Mouse (Mus musculus) megakaryocyte, embryonic 14.5 days (primary cell): ENCODE results near the gene Lfng.

ENCODE experiments used
- FLI1 ChIP-seq: IDR thresholded peaks from 2 replicates; pipeline ENCODE4 v1.6.1; 2012; ENCODE audit warnings: low read length, inconsistent platforms, mixed read lengths
- GATA1 ChIP-seq: IDR thresholded peaks from 3 replicates; pipeline ENCODE4 v1.6.1; 2012; ENCODE audit warnings: mixed read lengths, low read length, inconsistent platforms, borderline replicate concordance

DNA sequence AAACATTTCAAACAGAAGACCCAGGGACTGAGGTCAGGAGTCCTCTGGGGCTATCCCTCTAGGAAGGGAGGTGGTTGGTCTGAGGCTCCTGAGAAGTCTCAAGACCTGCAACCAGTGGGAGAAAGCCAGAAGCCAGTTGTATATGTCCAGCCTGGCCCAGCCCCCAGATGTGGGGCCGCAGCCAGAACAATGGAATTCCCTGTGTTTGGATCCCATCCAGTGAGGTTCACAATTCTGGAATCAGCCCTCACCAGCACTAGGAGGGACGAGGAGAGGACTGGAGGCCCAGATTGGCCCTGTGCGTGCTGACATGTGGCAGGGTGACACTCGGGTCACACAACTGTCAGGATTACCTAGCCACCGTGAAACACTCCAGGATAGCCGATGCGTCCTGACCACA, 45.5 kb downstream of the Lfng start:
- TF ChIP-seq GATA1, result no peak
- TF ChIP-seq FLI1, result no peak
